Comparison of ENCODE assay signal across 1 mouse cellular context in the genomic region with DNA sequence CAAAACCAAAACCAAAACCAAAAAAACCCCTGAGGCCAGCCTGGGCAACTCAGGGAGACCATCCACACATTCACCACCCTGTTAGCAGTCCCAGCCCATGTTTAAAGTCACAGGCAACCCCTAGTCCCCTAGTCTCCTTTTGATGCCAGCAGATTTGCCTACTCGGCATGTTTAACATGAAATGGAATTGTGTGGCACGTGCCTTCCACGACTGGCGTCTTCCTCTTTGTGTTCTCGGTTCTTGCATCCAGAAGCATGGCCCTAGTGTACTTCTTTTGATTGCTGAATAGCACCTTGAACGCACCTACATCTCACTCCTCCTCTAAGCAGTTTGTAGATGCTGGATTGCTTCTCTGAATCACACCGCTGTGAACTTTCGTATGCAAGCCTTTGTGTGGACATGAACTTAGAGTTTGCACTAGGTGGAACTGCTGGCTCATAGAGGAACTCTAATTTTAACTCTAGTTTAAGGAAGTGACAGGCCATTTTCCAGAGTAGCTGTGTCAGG.
A peak's percentile ranks its signal among the peaks of the same experiment; 100 is the strongest.
TF ChIP-seq lines count a peak whose summit lies in the region.

No protein-coding gene starts in this region.

TF ChIP-seq in CH12.LX, 34 proteins besides CTCF, POLR2A, EP300 and RAD21 (continued from another document):
- TF ChIP-seq SIN3A (IDR thresholded peaks at IDR 0.05; ENCODE audit: low read length) (no peak; the same call in none of the 2 replicates), POLR2AphosphoS2 (IDR thresholded peaks at IDR 0.05; ENCODE audit: low read depth, low read length) (no peak), GABPA (IDR thresholded peaks at IDR 0.05; ENCODE audit: insufficient replicate concordance, low read depth, low read length) (no peak), USF2 (conservative IDR thresholded peaks at IDR 0.05; ENCODE audit: low read depth, low read length) (no peak), HCFC1 (IDR thresholded peaks at IDR 0.05; ENCODE audit: low read depth, low read length) (no peak; the same call in 1 of the 2 replicates), ZC3H11A (IDR thresholded peaks at IDR 0.05; ENCODE audit: low read depth, low read length) (no peak), PAX5 (IDR thresholded peaks at IDR 0.05; ENCODE audit: low read length) (no peak), SMC3 (IDR thresholded peaks at IDR 0.05; ENCODE audit: low read depth, low read length) (no peak), ELF1 (IDR thresholded peaks at IDR 0.05; ENCODE audit: low read depth, low read length) (no peak), JUND (conservative IDR thresholded peaks at IDR 0.05; ENCODE audit: low read depth, low read length) (no peak), USF1 (IDR thresholded peaks at IDR 0.05; ENCODE audit: low read depth, low read length) (no peak), NRF1 (IDR thresholded peaks at IDR 0.05; ENCODE audit: low read depth, low read length) (no peak), JUN (IDR thresholded peaks at IDR 0.05; ENCODE audit: insufficient read depth, low read depth, low read length) (no peak), ZKSCAN1 (IDR thresholded peaks at IDR 0.05; ENCODE audit: borderline replicate concordance, low read depth, low read length) (no peak), MYC (IDR thresholded peaks at IDR 0.05; ENCODE audit: low read depth, low read length) (no peak; the same call in 1 of the 2 replicates), IRF4 (IDR thresholded peaks at IDR 0.05; ENCODE audit: low read depth, low read length) (peak; percentile 61; the same call in 1 of the 2 replicates), MXI1 (IDR thresholded peaks at IDR 0.05; ENCODE audit: low read depth, low read length) (peak; percentile 43; the same call in 1 of the 2 replicates), MAX (IDR thresholded peaks at IDR 0.05; ENCODE audit: low read length) (peak; percentile 74), KAT2A (IDR thresholded peaks at IDR 0.05; ENCODE audit: insufficient replicate concordance, low read length) (no peak)
